Mouse (Mus musculus) lung, postnatal 0 days (tissue): ENCODE measurements around the gene Runx2.

Experiments
- CTCF ChIP-seq: IDR thresholded peaks from 2 replicates; pipeline ENCODE4 v1.5.1; 2016; ENCODE audit warnings: antibody characterized with exemption, mild to moderate bottlenecking
- EP300 ChIP-seq: IDR thresholded peaks from 2 replicates; pipeline ENCODE4 v1.6.1; 2016; ENCODE audit warnings: antibody characterized with exemption, mild to moderate bottlenecking, control low read depth

- TF ChIP-seq EP300 (no peak), CTCF (no peak)
Observed at GRCm38 (mm10) chr17:44545141-44545813, 269.3 kb downstream of the Runx2 start.
